Mouse (Mus musculus) kidney, embryonic 16.5 days (tissue): ENCODE data around the gene 2610528J11Rik. TPM values are rescaled to one million over a fixed set of nuclear protein-coding genes. Genes with fewer than 3 reads are reported as not detected.
A peak's percentile ranks its signal among the peaks of the same experiment; 100 is the strongest.
"Not testable (repeated sequence)": the region's sequence is repeated elsewhere in the genome, so short reads cannot be mapped to it uniquely, and the experiment has no call there.

ENCODE experiments used
- ATAC-seq: fragments of 200-750 bp; cut with Nextera tagmentation; 2 replicates; pipeline ENCODE4 v1.8.0; 2017; ENCODE audit warnings: moderate TSS enrichment; ENCODE audit not compliant: low FRiP score, low TSS enrichment
- H3K27ac ChIP-seq: fragments of 300-500 bp; sonication (generic); 2 replicates; pipeline ENCODE4 v1.5.1; 2014; ENCODE audit warnings: low read length
- H3K27me3 ChIP-seq: fragments of 300-500 bp; sonication (generic); 2 replicates; pipeline ENCODE4 v1.6.1; 2014; ENCODE audit warnings: low read length, control low read depth, mixed read lengths; ENCODE audit not compliant: insufficient read depth
- H3K36me3 ChIP-seq: fragments of 300-500 bp; sonication (generic); 2 replicates; pipeline ENCODE4 v1.6.1; 2014; ENCODE audit warnings: low read length, control low read depth, mixed read lengths; ENCODE audit not compliant: insufficient read depth
- H3K4me1 ChIP-seq: fragments of 300-500 bp; sonication (generic); 2 replicates; pipeline ENCODE4 v1.6.1; 2014; ENCODE audit warnings: low read length, control low read depth, mixed read lengths; ENCODE audit not compliant: insufficient read depth
- H3K4me2 ChIP-seq: fragments of 300-500 bp; sonication (generic); replicated peaks from 2 replicates; pipeline ENCODE4 v1.6.1; 2014; ENCODE audit warnings: low read depth, low read length
- H3K4me3 ChIP-seq: fragments of 300-500 bp; sonication (generic); 2 replicates; pipeline ENCODE4 v1.5.1; 2014; ENCODE audit warnings: mild to moderate bottlenecking, low read length
- H3K9ac ChIP-seq: fragments of 300-500 bp; sonication (generic); replicated peaks from 2 replicates; pipeline ENCODE4 v1.6.1; 2014; ENCODE audit warnings: low read length
- H3K9me3 ChIP-seq: fragments of 300-500 bp; sonication (generic); 2 replicates; pipeline ENCODE4 v1.6.1; 2016; ENCODE audit warnings: low read length, control low read depth
- WGBS: fragments of 180-500 bp; shearing (Covaris S2); extraction: QIAGEN DNeasy Blood & Tissue Kit; methylation state at CpG from one replicate; pipeline ENCODE4 v1.1.7; 2014; 5-methylcytosine and 5-hydroxymethylcytosine counted together
- polyA plus RNA-seq: library from polyadenylated mRNA; unstranded; fragments of >200 nt; fragmentation: Nextera tagmentation; extraction: Ambion mirVana; gene quantifications from 2 replicates; pipeline ENCODE4 v1.2.1, GENCODE M21; 2015

2610528J11Rik gene
- polyA plus RNA-seq, 1 experiment from 2014 or later, result 33.1 TPM

DNA sequence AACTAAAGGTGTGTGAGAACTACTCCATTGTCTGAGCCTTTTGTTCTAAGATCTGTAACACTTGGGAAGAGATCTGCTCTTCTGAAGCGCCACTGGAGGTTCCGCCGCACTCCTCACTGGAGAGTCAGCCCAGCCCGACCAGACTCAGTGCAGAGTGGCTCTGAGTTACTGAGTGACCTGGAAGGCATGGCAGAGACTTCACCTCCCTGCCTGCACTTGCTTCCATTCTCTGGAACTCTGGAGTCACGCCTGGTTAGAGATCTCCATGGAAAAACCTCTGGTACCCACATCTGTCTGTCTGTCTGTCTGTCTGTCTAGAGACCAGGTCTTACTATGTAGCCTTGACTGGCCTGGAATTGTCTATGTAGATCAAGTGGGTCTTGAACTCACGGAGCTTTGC is 8.8 kb downstream of the 2610528J11Rik start:
- no peak overlapping the region for H3K4me2 ChIP-seq
- no peak overlapping the region for H3K9ac ChIP-seq
- peaks cover 21% of the 10 kb centered on the region for H3K4me1 ChIP-seq
- H3K4me3 ChIP-seq, result no peak overlapping the region
- no peaks in the 10 kb centered on the region for H3K27me3 ChIP-seq
- H3K27ac ChIP-seq, result peak overlapping the region; percentile 38; the same call in 1 of the 2 replicates
- ATAC-seq, result peak; percentile 49; the same call in 1 of the 2 replicates
- 68% methylated on average over 6 of the region's 6 CpGs for WGBS
- no peaks in the 10 kb centered on the region for H3K36me3 ChIP-seq
- H3K9me3 ChIP-seq, result no peaks in the 10 kb centered on the region

- no peak overlapping the region for H3K4me3 ChIP-seq
- H3K4me1 ChIP-seq, result peaks cover 13% of the 10 kb centered on the region
- H3K9me3 ChIP-seq, result no peaks in the 10 kb centered on the region
- 30% methylated on average over 6 of the region's 6 CpGs for WGBS
- H3K27ac ChIP-seq, result peak overlapping the region; percentile 27; the same call in 1 of the 2 replicates
- H3K36me3 ChIP-seq, result no peaks in the 10 kb centered on the region
- H3K9ac ChIP-seq, result no peak overlapping the region; the same call in 1 of the 2 replicates
- H3K27me3 ChIP-seq, result no peaks in the 10 kb centered on the region
- no peak overlapping the region for H3K4me2 ChIP-seq
- no peak for ATAC-seq
Observed at GRCm38 (mm10) chr4:118537801-118538200, 11.0 kb downstream of the 2610528J11Rik start.

DNA sequence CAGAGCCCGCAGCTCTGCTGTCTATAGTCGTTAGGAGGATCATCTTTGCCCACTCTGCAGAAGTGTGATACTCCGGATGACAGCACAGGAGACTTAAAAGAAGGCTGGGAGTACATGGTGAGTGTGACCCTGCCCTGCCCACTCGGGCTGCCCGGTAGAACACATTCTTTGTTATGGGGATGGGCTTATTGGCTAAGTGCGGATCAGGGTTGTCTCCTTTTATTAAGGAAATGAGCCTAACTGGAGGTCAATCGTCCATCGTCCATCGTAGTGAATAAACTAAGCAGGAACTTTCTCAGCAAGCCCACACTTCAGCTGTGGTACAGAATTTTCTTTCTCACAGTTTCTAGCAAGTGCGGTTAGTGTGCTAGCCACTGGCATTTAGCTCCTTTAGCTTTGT is 13.1 kb downstream of the 2610528J11Rik start:
- WGBS, result 19% methylated on average over 10 of the region's 10 CpGs
- H3K9me3 ChIP-seq, result no peaks in the 10 kb centered on the region
- H3K9ac ChIP-seq, result no peak overlapping the region

GRCm38 (mm10) chr4:118542510-118543157 is 15.8 kb downstream of the 2610528J11Rik start:
- H3K9ac ChIP-seq, result no peak overlapping the region

More for the DNA sequence above, 13.1 kb downstream of the 2610528J11Rik start:
- H3K4me3 ChIP-seq, result no peak overlapping the region
- no peak overlapping the region for H3K27ac ChIP-seq
- no peaks in the 10 kb centered on the region for H3K36me3 ChIP-seq
- no peaks in the 10 kb centered on the region for H3K27me3 ChIP-seq
- no peak overlapping the region for H3K4me2 ChIP-seq
- peaks cover 12% of the 10 kb centered on the region for H3K4me1 ChIP-seq
- no peak for ATAC-seq

GRCm38 (mm10) chr4:118543158-118543530 is 16.3 kb downstream of the 2610528J11Rik start:
- peak; percentile 40; the same call in 1 of the 2 replicates for ATAC-seq
- H3K4me2 ChIP-seq, result peak overlapping the region; percentile 60
- H3K4me1 ChIP-seq, result peaks cover 12% of the 10 kb centered on the region
- peak overlapping the region; percentile 87 for H3K27ac ChIP-seq
- peak overlapping the region; percentile 54 for H3K9ac ChIP-seq
- 18% methylated on average over 13 of the region's 13 CpGs for WGBS
- H3K9me3 ChIP-seq, result no peaks in the 10 kb centered on the region
- no peaks in the 10 kb centered on the region for H3K27me3 ChIP-seq
- H3K36me3 ChIP-seq, result no peaks in the 10 kb centered on the region
- H3K4me3 ChIP-seq, result peak overlapping the region; percentile 46

More at GRCm38 (mm10) chr4:118542510-118543157, 15.8 kb downstream of the 2610528J11Rik start:
- Histone ChIP-seq H3K4me2 (peak overlapping the region; percentile 60), H3K27me3 (no peaks in the 10 kb centered on the region), H3K27ac (peak overlapping the region; percentile 87), H3K4me3 (peak overlapping the region; percentile 46; the same call in 1 of the 2 replicates), H3K4me1 (peaks cover 12% of the 10 kb centered on the region), H3K36me3 (no peaks in the 10 kb centered on the region), H3K9me3 (no peaks in the 10 kb centered on the region)
- WGBS, result 59% methylated on average over 9 of the region's 9 CpGs
- no peak for ATAC-seq

GRCm38 (mm10) chr4:118543592-118544260 is 16.9 kb downstream of the 2610528J11Rik start, which contains the start of gene Tmem125:
Gene Tmem125 (minus strand): TSS chr4:118544044.
- Histone ChIP-seq H3K27me3 (no peaks in the 10 kb centered on the region), H3K36me3 (no peaks in the 10 kb centered on the region), H3K4me1 (peaks cover 12% of the 10 kb centered on the region), H3K9me3 (no peaks in the 10 kb centered on the region), H3K9ac (peak within 1 kb of the TSS; percentile 54), H3K4me2 (peak within 1 kb of the TSS; percentile 60), H3K4me3 (peak within 1 kb of the TSS; percentile 46), H3K27ac (peak within 1 kb of the TSS; percentile 87)
- ATAC-seq, result peak; percentile 92
- under 1% methylated on average over 23 of the region's 24 CpGs for WGBS

- WGBS, result 71% methylated on average over 14 of the region's 14 CpGs
- Histone ChIP-seq H3K4me2 (peak overlapping the region; percentile 60), H3K27ac (peak overlapping the region; percentile 87), H3K9me3 (no peaks in the 10 kb centered on the region), H3K4me3 (peak overlapping the region; percentile 46), H3K36me3 (no peaks in the 10 kb centered on the region), H3K27me3 (no peaks in the 10 kb centered on the region), H3K9ac (peak overlapping the region; percentile 54), H3K4me1 (peaks cover 12% of the 10 kb centered on the region)
- no peak; the same call in 1 of the 2 replicates for ATAC-seq
Observed at GRCm38 (mm10) chr4:118544441-118545127, 17.8 kb downstream of the 2610528J11Rik start.

DNA sequence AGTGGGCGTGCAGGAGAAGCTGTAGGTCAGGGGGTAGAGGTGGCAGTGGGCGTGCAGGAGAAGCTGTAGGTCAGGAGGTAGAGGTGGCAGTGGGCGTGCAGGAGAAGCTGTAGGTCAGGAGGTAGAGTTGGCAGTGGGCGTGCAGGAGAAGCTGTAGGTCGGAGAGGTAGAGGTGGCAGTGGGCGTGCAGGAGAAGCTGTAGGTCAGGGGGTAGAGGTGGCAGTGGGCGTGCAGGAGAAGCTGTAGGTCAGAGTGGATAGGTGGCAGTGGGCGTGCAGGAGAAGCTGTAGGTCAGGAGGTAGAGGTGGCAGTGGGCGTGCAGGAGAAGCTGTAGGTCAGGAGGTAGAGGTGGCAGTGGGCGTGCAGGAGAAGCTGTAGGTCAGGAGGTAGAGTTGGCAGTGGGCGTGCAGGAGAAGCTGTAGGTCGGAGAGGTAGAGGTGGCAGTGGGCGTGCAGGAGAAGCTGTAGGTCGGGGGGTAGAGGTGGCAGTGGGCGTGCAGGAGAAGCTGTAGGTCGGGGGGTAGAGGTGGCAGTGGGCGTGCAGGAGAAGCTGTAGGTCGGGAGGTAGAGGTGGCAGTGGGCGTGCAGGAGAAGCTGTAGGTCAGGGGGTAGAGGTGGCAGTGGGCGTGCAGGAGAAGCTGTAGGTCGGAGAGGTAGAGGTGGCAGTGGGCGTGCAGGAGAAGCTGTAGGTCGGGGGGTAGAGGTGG is 20.8 kb downstream of the 2610528J11Rik start:
- not testable (repeated sequence) for H3K4me1 ChIP-seq, H3K9ac ChIP-seq, H3K4me3 ChIP-seq, H3K27ac ChIP-seq, ATAC-seq, H3K27me3 ChIP-seq, H3K9me3 ChIP-seq, H3K36me3 ChIP-seq, H3K4me2 ChIP-seq
- 89% methylated on average over 22 of the region's 23 CpGs for WGBS

DNA sequence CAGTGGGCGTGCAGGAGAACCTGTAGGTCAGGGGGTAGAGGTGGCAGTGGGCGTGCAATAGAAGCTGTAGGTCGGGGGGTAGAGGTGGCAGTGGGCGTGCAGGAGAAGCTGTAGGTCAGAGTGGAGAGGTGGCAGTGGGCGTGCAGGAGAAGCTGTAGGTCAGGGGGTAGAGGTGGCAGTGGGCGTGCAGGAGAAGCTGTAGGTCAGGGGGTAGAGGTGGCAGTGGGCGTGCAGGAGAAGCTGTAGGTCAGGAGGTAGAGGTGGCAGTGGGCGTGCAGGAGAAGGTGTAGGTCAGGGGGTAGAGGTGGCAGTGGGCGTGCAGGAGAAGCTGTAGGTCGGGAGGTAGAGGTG is 21.3 kb downstream of the 2610528J11Rik start:
- H3K36me3 ChIP-seq, H3K9me3 ChIP-seq, H3K4me1 ChIP-seq, H3K9ac ChIP-seq, H3K27me3 ChIP-seq, H3K27ac ChIP-seq, ATAC-seq, H3K4me3 ChIP-seq, H3K4me2 ChIP-seq: not testable (repeated sequence)
- 84% methylated on average over 10 of the region's 10 CpGs for WGBS
